Mouse (Mus musculus) liver, adult 2 months (tissue): Measurements from ENCODE around the gene Nkapl. TPM values are rescaled to one million over a fixed set of nuclear protein-coding genes. Genes with fewer than 3 reads are reported as not detected.

ENCODE experiments used
- DNase-seq: peaks from one replicate; pipeline ENCODE4 v3.0.0-alpha.2; 2011; ENCODE audit warnings: low read depth, low spot score; ENCODE audit errors: extremely low read depth
- H3K27ac ChIP-seq: fragments of 200-500 bp; replicated peaks from 2 replicates; pipeline ENCODE4 v1.5.1; 2012; ENCODE audit warnings: low read depth, mild to moderate bottlenecking, control low read depth, inconsistent platforms, low read length; ENCODE audit not compliant: insufficient read depth
- H3K27me3 ChIP-seq: fragments of 200-500 bp; 2 replicates; pipeline ENCODE4 v1.6.1; 2012; ENCODE audit warnings: mild to moderate bottlenecking, moderate library complexity, low read length, inconsistent platforms; ENCODE audit not compliant: control insufficient read depth, insufficient read depth
- H3K36me3 ChIP-seq: fragments of 200-500 bp; 2 replicates; pipeline ENCODE4 v1.6.1; 2012; ENCODE audit warnings: low read length, inconsistent platforms; ENCODE audit not compliant: control insufficient read depth, insufficient read depth
- H3K4me1 ChIP-seq: fragments of 200-500 bp; 2 replicates; pipeline ENCODE4 v1.6.1; 2011; ENCODE audit warnings: low read length; ENCODE audit not compliant: control insufficient read depth, insufficient read depth
- H3K4me3 ChIP-seq: fragments of 200-500 bp; 2 replicates; pipeline ENCODE4 v1.5.1; 2011; ENCODE audit warnings: low read depth, mild to moderate bottlenecking, control low read depth, low read length, moderate library complexity; ENCODE audit not compliant: insufficient read depth
- H3K79me2 ChIP-seq: fragments of 200-500 bp; 2 replicates; pipeline ENCODE4 v1.6.1; 2012; ENCODE audit warnings: inconsistent platforms, mild to moderate bottlenecking, low read length, moderate library complexity; ENCODE audit not compliant: control insufficient read depth, insufficient read depth
- H3K9ac ChIP-seq: fragments of 200-500 bp; 2 replicates; pipeline ENCODE4 v1.6.1; 2012; ENCODE audit warnings: low read depth, mild to moderate bottlenecking, control low read depth, inconsistent platforms, low read length
- CTCF ChIP-seq: fragments of 200-500 bp; IDR thresholded peaks from 2 replicates; pipeline ENCODE4 v1.5.1; 2011; ENCODE audit warnings: low read depth, low read length, control low read depth
- POLR2A ChIP-seq: fragments of 200-500 bp; IDR thresholded peaks from 2 replicates; pipeline ENCODE4 v1.6.1; 2011; ENCODE audit warnings: low read length, control low read depth; ENCODE audit not compliant: insufficient read depth; ENCODE audit errors: extremely low read depth
- WGBS: fragments of 180-500 bp; shearing (Covaris S2); methylation state at CpG from one replicate; pipeline ENCODE4 v1.1.7; 2018; 5-methylcytosine and 5-hydroxymethylcytosine counted together
- polyA plus RNA-seq: library from polyadenylated mRNA; depleted of rRNA; stranded (reverse); fragments of >200 nt; gene quantifications from 2 replicates; pipeline ENCODE4 v1.2.3, GENCODE M21; 2012; rRNA removed
- total RNA-seq: library from RNA; depleted of rRNA; stranded (reverse); fragments of >200 nt; gene quantifications from 2 replicates; pipeline ENCODE4 v1.2.3, GENCODE M21; 2014; rRNA removed

The Nkapl gene
- total and polyA plus RNA-seq, 2 experiments, result 0.13 to 0.55 TPM

GRCm38 (mm10) chr13:21418865-21419264 is 49.4 kb downstream of the Nkapl start:
- DNase-seq, result no peak
- H3K4me3 ChIP-seq, result no peak overlapping the region
- no peaks in the 10 kb centered on the region for H3K36me3 ChIP-seq
- no peak for TF ChIP-seq POLR2A
- TF ChIP-seq CTCF, result no peak
- H3K4me1 ChIP-seq, result no peaks in the 10 kb centered on the region
- H3K79me2 ChIP-seq, result no peaks in the 10 kb centered on the region
- no peak overlapping the region for H3K9ac ChIP-seq
- 76% methylated on average over 6 of the region's 6 CpGs for WGBS
- H3K27ac ChIP-seq, result no peak overlapping the region
- no peaks in the 10 kb centered on the region for H3K27me3 ChIP-seq

GRCm38 (mm10) chr13:21417298-21418010 is 50.9 kb downstream of the Nkapl start:
- no peak overlapping the region for H3K9ac ChIP-seq
- no peak for TF ChIP-seq CTCF
- no peak for TF ChIP-seq POLR2A
- no peaks in the 10 kb centered on the region for H3K36me3 ChIP-seq
- H3K27ac ChIP-seq, result no peak overlapping the region
- H3K79me2 ChIP-seq, result no peaks in the 10 kb centered on the region
- DNase-seq, result no peak
- WGBS, result 89% methylated on average over 6 of the region's 6 CpGs
- no peaks in the 10 kb centered on the region for H3K4me1 ChIP-seq
- H3K27me3 ChIP-seq, result no peaks in the 10 kb centered on the region
- H3K4me3 ChIP-seq, result no peak overlapping the region

Other genes with a start within 250 kb of the Nkapl start
- not detected in 2 replicates for gene Gpx5, start 175.8 kb downstream of the Nkapl start, total RNA-seq
- gene Gpx5, start 175.8 kb downstream of the Nkapl start, polyA plus RNA-seq, result not detected in 2 replicates
- gene Gpx6, start 156.4 kb downstream of the Nkapl start, total RNA-seq, result 0.27 and 1.0 TPM in 2 replicates
- 0.55 and 0.70 TPM in 2 replicates for gene Gpx6, start 156.4 kb downstream of the Nkapl start, polyA plus RNA-seq
- not detected in 2 replicates for gene Olfr1367, start 121.6 kb downstream of the Nkapl start, total RNA-seq
- gene Olfr1367, start 121.6 kb downstream of the Nkapl start, polyA plus RNA-seq, result not detected in 2 replicates
- 5.4 and 6.0 TPM in 2 replicates for gene Zscan12, start 105.7 kb downstream of the Nkapl start, total RNA-seq
- gene Zscan12, start 105.7 kb downstream of the Nkapl start, polyA plus RNA-seq, result 1.0 and 1.2 TPM in 2 replicates
- 31.6 and 33.1 TPM in 2 replicates for gene Zkscan3, start 65.8 kb downstream of the Nkapl start, total RNA-seq
- 10.9 and 14.5 TPM in 2 replicates for gene Zkscan3, start 65.8 kb downstream of the Nkapl start, polyA plus RNA-seq
- 0.60 and 0.83 TPM in 2 replicates for gene Pgbd1, start 27.5 kb downstream of the Nkapl start, total RNA-seq
- gene Pgbd1, start 27.5 kb downstream of the Nkapl start, polyA plus RNA-seq, result 0.20 and 0.26 TPM in 2 replicates
- gene Zscan26, start 14.8 kb downstream of the Nkapl start, total RNA-seq, result 30.8 and 33.4 TPM in 2 replicates
- gene Zscan26, start 14.8 kb downstream of the Nkapl start, polyA plus RNA-seq, result 7.5 and 12.1 TPM in 2 replicates
- 0.47 and 1.0 TPM in 2 replicates for gene Zkscan4, start 10.4 kb upstream of the Nkapl start, total RNA-seq
- 0.09 and 0.29 TPM in 2 replicates for gene Zkscan4, start 10.4 kb upstream of the Nkapl start, polyA plus RNA-seq
- not detected in 2 replicates for gene Gm10065, start 10.9 kb upstream of the Nkapl start, total RNA-seq
- not detected in 2 replicates for gene Gm10065, start 10.9 kb upstream of the Nkapl start, polyA plus RNA-seq
- 0.27 and 0.28 TPM in 2 replicates for gene AK157302, start 26.7 kb upstream of the Nkapl start, total RNA-seq
- 0.11 TPM in 1 of 2 replicates, not detected in the other for gene AK157302, start 26.7 kb upstream of the Nkapl start, polyA plus RNA-seq
- gene Gm11273, start 32.9 kb upstream of the Nkapl start, total RNA-seq, result 20.5 and 23.4 TPM in 2 replicates
- gene Gm11273, start 32.9 kb upstream of the Nkapl start, polyA plus RNA-seq, result 26.0 and 26.2 TPM in 2 replicates
- 4.7 and 5.3 TPM in 2 replicates for gene Zkscan8, start 62.6 kb upstream of the Nkapl start, total RNA-seq
- 1.5 and 1.7 TPM in 2 replicates for gene Zkscan8, start 62.6 kb upstream of the Nkapl start, polyA plus RNA-seq
- gene Olfr1366, start 74.3 kb upstream of the Nkapl start, total RNA-seq, result not detected in 2 replicates
- gene Olfr1366, start 74.3 kb upstream of the Nkapl start, polyA plus RNA-seq, result not detected in 2 replicates
- not detected in 2 replicates for gene Olfr1535, start 91.4 kb upstream of the Nkapl start, total RNA-seq
- not detected in 2 replicates for gene Olfr1535, start 91.4 kb upstream of the Nkapl start, polyA plus RNA-seq
- gene Olfr1364, start 113.2 kb upstream of the Nkapl start, total RNA-seq, result not detected in 2 replicates
- gene Olfr1364, start 113.2 kb upstream of the Nkapl start, polyA plus RNA-seq, result not detected in 2 replicates
- gene Olfr1362, start 145.5 kb upstream of the Nkapl start, total RNA-seq, result not detected in 2 replicates
- gene Olfr1362, start 145.5 kb upstream of the Nkapl start, polyA plus RNA-seq, result not detected in 2 replicates
- gene Olfr11, start 174.0 kb upstream of the Nkapl start, total RNA-seq, result not detected in 2 replicates
- gene Olfr11, start 174.0 kb upstream of the Nkapl start, polyA plus RNA-seq, result not detected in 2 replicates
- not detected in 2 replicates for gene Olfr1361, start 194.9 kb upstream of the Nkapl start, total RNA-seq
- not detected in 2 replicates for gene Olfr1361, start 194.9 kb upstream of the Nkapl start, polyA plus RNA-seq
- gene Olfr1360, start 208.9 kb upstream of the Nkapl start, total RNA-seq, result not detected in 2 replicates
- gene Olfr1360, start 208.9 kb upstream of the Nkapl start, polyA plus RNA-seq, result not detected in 2 replicates
- not detected in 2 replicates for gene Olfr1359, start 229.6 kb upstream of the Nkapl start, total RNA-seq
- gene Olfr1359, start 229.6 kb upstream of the Nkapl start, polyA plus RNA-seq, result not detected in 2 replicates
- 1.4 and 1.5 TPM in 2 replicates for gene Hist1h2bl, start 247.6 kb upstream of the Nkapl start, total RNA-seq
- gene Hist1h2bl, start 247.6 kb upstream of the Nkapl start, polyA plus RNA-seq, result 0.90 TPM in 1 of 2 replicates, not detected in the other
- 8.9 and 10.2 TPM in 2 replicates for gene Hist1h2ai, start 247.9 kb upstream of the Nkapl start, total RNA-seq
- gene Hist1h2ai, start 247.9 kb upstream of the Nkapl start, polyA plus RNA-seq, result 0.64 and 1.6 TPM in 2 replicates
- gene Hist1h3h, start 249.2 kb upstream of the Nkapl start, total RNA-seq, result 24.2 and 48.6 TPM in 2 replicates
- gene Hist1h3h, start 249.2 kb upstream of the Nkapl start, polyA plus RNA-seq, result 1.8 TPM in 1 of 2 replicates, not detected in the other